Mouse (Mus musculus) gastrocnemius, postnatal 25 days (tissue): Measurements from ENCODE around the gene Sf3a3. TPM values are rescaled to one million over a fixed set of nuclear protein-coding genes. Genes with fewer than 3 reads are reported as not detected.

Source experiments
- DNase-seq: peaks from one replicate; pipeline ENCODE4 v3.0.0; 2022
- total RNA-seq, 2 experiments: library from RNA; stranded (reverse); gene quantifications; 1 replicate in 1 of 2; 2 replicates in 1 of 2; pipeline ENCODE4 v1.2.3; 2021

Sf3a3 gene
- total RNA-seq, 2 experiments from 2014 or later, result 10.8 to 11.3 TPM

- no peak for DNase-seq
Observed at GRCm38 (mm10) chr4:124738013-124738412, 23.4 kb downstream of the Sf3a3 start.

- no peak for DNase-seq
Observed at GRCm38 (mm10) chr4:124738783-124739182, 24.2 kb downstream of the Sf3a3 start.

GRCm38 (mm10) chr4:124741376-124742343 lies 27.1 kb downstream of the Sf3a3 start, which contains the start of gene Inpp5b:
Gene Inpp5b, plus strand, starts transcription at chr4:124741850.
- DNase-seq, result peak; percentile 80

GRCm38 (mm10) chr4:124742839-124743238 lies 28.3 kb downstream of the Sf3a3 start:
- DNase-seq, result no peak

- DNase-seq, result no peak
Observed at GRCm38 (mm10) chr4:124746577-124746976, 32.0 kb downstream of the Sf3a3 start.

GRCm38 (mm10) chr4:124747851-124748250 lies 33.3 kb downstream of the Sf3a3 start:
- no peak for DNase-seq

GRCm38 (mm10) chr4:124751300-124752250 lies 37.0 kb downstream of the Sf3a3 start:
- DNase-seq, result peak; percentile 98

- no peak for DNase-seq
Observed at GRCm38 (mm10) chr4:124752281-124753199, 38.0 kb downstream of the Sf3a3 start.

GRCm38 (mm10) chr4:124755526-124755925 lies 41.0 kb downstream of the Sf3a3 start:
- DNase-seq, result no peak

- no peak for DNase-seq
Observed at GRCm38 (mm10) chr4:124759305-124759811, 44.8 kb downstream of the Sf3a3 start.

GRCm38 (mm10) chr4:124761201-124761600 lies 46.6 kb downstream of the Sf3a3 start:
- no peak for DNase-seq

GRCm38 (mm10) chr4:124762858-124763452 lies 48.4 kb downstream of the Sf3a3 start:
- no peak for DNase-seq

- DNase-seq, result no peak
Observed at GRCm38 (mm10) chr4:124765802-124766565, 51.4 kb downstream of the Sf3a3 start.

GRCm38 (mm10) chr4:124766566-124766940 lies 52.0 kb downstream of the Sf3a3 start:
- no peak for DNase-seq

GRCm38 (mm10) chr4:124768963-124769591 lies 54.5 kb downstream of the Sf3a3 start:
- no peak for DNase-seq

- DNase-seq, result no peak
Observed at GRCm38 (mm10) chr4:124770624-124771023, 56.0 kb downstream of the Sf3a3 start.

GRCm38 (mm10) chr4:124772125-124772524 lies 57.5 kb downstream of the Sf3a3 start:
- no peak for DNase-seq

GRCm38 (mm10) chr4:124773449-124773848 lies 58.9 kb downstream of the Sf3a3 start:
- no peak for DNase-seq

- DNase-seq, result no peak
Observed at GRCm38 (mm10) chr4:124773995-124774394, 59.4 kb downstream of the Sf3a3 start.
